Mouse (Mus musculus) thymus, adult 18-20 months (tissue): ENCODE measurements around the gene Cdc5l.

Source experiments
- DNase-seq, 2 experiments: peaks; one replicate each; pipeline ENCODE4 v3.0.0; 2022; ENCODE audit warnings: mixed read lengths in 2 of 2

Gene Cdc5l

DNA sequence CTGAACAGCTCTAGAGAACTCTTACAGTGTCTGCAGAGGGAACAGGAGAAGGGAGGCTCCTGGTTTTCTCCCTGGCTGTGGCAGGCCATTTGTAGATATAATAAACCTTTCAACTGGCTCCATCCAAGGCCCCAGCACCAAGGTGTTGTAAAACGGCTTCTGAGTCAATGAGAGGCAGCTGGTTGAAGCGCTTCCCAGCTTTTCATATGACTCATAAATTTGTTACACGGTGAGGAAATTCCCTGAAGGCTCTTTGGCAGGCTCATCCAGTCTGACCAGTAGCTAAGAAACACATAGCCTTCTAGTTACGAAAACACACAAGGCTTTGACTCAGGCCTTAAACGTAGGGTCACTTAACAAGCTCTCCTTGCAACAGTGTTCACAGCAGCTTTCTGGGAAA, 74.1 kb downstream of the Cdc5l start:
- no peak for DNase-seq

DNA sequence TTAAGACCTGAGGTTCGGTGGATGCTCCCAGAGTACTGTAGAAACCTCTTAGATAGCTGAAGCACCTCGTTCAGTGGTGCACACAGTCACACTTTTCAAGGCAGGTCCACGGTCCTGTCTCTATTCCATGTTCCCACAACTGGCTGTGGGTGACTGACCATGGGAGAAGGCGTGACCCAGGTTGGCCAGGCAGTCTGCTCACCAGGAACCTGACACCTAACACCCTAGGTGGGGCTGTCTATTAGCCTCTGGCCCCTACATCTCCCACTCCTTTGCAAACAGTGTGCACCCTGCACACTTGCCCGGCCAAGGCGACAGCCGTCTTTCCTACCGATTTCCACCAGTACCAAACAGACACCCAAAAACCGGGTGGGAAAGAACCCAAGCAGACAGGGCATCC, 77.1 kb downstream of the Cdc5l start:
- no peak for DNase-seq

DNA sequence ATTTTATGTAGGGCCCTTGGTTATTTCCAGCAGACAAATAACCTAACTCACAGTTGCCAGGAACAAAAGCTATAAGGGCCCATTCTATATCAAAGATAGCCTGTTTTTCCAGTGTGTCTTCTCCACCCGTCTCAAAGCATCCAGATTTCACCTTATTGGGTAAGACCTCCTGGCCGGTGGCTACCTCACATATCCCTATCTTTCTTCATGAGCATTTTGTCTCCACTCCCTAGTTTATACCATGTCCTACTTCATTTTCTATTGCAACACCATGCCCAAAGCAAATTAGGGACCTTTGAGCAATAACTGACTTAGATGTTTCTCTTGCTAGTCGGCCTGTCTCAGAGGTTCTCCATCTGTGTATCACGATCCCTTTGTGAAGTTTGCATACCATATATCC, 85.6 kb downstream of the Cdc5l start:
- DNase-seq = no peak
